Mouse (Mus musculus) spleen, adult 12 weeks (tissue): ENCODE data around the gene Atoh8.

Experiments
- DNase-seq: peaks from one replicate; pipeline ENCODE4 v3.0.0; 2022; ENCODE audit warnings: low spot score

The Atoh8 gene

GRCm38 (mm10) chr6:72235098-72235806 is at the start of gene Atoh8:
TSS of gene Atoh8 (minus strand) at chr6:72235577.
- DNase-seq, result no peak

- DNase-seq, result no peak
Measured at GRCm38 (mm10) chr6:72283914-72284313, 48.5 kb upstream of the Atoh8 start.

DNA sequence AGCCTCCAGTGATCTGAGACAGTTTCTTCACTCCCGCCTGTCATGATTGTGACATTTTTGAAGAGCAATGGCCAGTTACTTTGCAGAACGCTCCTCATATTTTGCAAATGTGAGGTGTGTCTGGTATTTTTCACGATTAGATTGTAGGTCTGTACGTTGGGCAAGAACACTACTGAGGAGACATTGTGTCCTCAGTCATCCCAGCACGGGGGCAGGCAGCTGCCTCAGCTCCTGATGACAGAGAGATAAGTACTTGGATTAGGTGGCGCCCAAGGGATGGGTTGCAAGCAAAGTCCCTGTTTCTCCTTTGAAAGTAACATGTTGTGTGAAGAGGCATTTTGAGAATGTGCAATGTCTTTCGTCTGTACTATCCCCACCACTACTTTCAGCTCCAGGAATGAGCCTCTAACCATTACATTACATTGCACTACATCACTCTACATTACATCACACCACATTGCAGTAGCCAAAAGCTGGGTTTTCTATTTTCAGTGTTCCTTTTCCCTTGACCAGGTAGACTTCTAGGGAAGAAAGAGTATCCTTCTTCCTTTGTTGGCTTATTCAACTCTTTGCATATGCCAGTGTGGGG is 45.1 kb upstream of the Atoh8 start:
- no peak for DNase-seq

GRCm38 (mm10) chr6:72279505-72279904 is 44.1 kb upstream of the Atoh8 start:
- DNase-seq, result peak; percentile 74

- no peak for DNase-seq
Measured at GRCm38 (mm10) chr6:72278835-72279234, 43.5 kb upstream of the Atoh8 start.

- DNase-seq, result no peak
Measured at GRCm38 (mm10) chr6:72277508-72278166, 42.3 kb upstream of the Atoh8 start.

- no peak for DNase-seq
Measured at GRCm38 (mm10) chr6:72276972-72277441, 41.6 kb upstream of the Atoh8 start.

GRCm38 (mm10) chr6:72276141-72276540 is 40.8 kb upstream of the Atoh8 start:
- no peak for DNase-seq

DNA sequence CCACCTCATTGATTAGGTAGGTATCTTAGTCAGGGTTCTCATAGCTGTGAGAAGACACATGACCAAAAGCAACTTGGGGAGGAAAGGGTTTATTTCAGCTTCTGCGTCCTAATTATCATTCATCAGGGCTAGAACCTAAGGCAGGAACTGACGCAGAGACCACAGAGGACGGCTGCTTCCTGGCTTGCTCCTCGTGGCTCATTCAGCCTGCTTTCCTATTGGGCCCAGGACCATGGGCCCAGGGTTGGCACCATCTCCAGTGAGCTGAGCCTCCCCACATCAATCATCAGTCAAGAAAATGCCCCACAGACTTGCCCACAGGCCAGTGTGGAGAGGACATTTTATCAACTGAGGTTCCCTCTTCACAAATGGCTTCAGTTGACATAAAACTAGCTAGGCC is 40.1 kb upstream of the Atoh8 start:
- DNase-seq, result no peak

DNA sequence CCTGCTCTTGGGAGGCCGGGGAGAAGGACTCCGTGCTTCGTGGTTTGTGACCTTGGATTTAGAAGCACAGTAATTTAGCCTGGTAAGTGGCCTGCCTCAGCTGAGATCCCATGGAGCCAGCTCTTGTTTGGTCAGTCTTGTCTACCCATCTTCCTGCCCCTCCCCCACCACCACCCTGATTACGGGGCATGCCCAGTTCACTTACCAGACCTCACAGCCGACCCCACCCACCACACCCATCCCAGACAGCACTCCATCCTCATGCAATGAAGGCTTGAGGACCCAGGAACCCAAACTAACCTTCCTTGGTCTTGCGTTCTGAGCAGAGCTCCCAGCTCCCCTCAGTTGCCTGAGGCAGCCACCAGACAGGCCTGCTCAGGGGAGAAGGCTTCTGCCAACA is 37.8 kb upstream of the Atoh8 start:
- DNase-seq, result peak; percentile 35

- DNase-seq, result no peak
Measured at GRCm38 (mm10) chr6:72272161-72272696, 36.9 kb upstream of the Atoh8 start.

DNA sequence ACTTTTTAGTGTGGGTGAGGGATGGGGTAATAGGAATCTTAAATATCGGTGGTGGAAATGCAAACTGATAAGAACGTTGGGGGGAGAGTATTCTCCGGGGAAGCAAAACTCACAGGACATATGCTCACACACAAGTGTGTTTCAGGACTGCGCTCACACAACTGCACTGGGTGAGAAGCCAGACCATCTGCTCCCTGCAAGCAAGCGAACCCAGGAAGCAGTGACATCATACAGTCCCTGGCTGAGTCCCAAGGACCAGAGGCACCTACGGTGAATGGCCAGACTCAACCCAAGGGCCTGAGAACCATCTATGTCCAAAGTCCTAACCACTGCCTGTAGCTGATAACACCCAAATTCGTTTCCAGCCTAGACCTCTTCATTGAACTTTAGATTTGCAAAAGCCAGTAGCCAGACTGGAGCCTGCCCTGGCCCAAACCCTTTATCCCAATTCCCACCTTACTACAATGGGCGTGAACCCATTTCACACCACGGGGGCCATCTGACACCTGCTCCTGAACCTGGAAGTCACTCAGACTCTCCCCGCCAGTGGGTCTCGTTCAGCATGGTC is 35.7 kb upstream of the Atoh8 start:
- no peak for DNase-seq

DNA sequence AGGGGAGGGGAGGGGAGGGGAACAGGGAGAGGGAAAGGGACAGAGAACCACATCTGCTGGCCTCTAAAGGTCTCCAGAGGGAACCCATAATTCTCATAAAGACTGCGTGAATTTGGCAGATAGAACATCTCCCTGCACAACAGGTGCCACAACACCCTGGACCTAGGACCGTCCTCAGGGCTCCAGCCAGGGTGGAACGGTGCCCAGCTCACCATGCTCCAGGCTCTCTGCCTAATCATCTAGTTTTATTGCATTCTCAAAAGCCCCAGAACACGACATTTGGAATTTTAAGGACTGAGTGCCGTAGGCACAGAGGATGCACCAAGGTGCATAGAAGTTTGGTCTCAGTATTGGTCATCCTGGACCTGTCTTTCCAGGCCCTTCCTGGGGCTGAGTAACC is 34.9 kb upstream of the Atoh8 start:
- no peak for DNase-seq

- no peak for DNase-seq
Measured at GRCm38 (mm10) chr6:72268149-72268847, 32.9 kb upstream of the Atoh8 start.

- DNase-seq, result no peak
Measured at GRCm38 (mm10) chr6:72265664-72266063, 30.3 kb upstream of the Atoh8 start.

- DNase-seq, result no peak
Measured at GRCm38 (mm10) chr6:72263679-72264265, 28.4 kb upstream of the Atoh8 start.

- no peak for DNase-seq
Measured at GRCm38 (mm10) chr6:72261683-72262320, 26.4 kb upstream of the Atoh8 start.

DNA sequence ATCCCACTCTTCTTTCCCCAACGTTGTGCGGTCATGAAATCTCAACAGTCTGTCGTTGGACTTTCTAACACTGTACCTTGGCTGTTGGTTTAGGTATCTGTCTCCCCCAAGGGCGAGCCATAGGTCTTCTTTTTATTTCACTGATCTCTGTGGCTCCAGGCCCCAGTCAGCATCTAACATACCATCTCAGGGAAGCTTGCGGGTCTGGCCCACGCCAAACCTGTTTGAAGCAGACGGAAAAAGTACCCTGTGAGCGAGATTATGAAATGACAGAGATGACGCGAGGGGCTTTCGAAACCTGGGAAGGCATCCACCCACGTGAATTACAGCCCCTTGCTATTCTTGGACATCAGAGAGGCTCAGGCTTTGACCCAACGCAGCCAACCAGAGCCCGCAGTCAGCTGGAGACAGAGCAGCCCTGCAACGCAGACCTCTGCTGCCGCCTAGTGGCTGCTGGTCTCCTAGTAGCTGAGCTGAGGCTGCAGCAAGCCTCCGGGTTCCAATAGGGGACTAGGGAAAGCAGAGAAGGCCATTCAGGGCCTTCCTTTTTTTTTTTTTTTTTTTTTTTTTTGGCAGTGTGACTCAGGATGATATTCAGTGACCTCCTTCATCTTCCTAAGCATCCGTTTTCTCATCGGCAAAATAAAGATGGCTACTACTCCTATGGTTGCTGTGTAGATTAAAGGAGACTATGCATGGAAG is 25.8 kb upstream of the Atoh8 start:
- peak; percentile 73 for DNase-seq

DNA sequence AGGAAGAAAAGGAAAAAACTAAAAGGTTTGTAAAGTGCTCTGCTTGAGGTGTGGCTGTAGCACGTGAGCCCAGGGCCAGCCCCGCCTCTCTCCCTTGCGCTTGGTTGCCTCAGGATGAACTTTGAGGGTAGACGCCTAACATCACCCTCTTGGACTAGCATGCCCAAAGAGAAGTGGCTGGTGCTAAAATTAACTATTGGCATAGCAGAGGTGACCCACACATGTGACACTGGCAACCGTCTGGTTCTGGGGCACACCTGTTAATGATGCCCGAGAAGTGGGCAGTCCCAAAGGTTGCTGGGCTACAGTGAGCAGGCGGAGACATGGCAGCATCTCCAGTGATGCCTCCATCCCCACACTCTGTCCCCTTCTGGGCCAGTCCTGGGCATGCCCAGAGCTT is 24.1 kb upstream of the Atoh8 start:
- no peak for DNase-seq

DNA sequence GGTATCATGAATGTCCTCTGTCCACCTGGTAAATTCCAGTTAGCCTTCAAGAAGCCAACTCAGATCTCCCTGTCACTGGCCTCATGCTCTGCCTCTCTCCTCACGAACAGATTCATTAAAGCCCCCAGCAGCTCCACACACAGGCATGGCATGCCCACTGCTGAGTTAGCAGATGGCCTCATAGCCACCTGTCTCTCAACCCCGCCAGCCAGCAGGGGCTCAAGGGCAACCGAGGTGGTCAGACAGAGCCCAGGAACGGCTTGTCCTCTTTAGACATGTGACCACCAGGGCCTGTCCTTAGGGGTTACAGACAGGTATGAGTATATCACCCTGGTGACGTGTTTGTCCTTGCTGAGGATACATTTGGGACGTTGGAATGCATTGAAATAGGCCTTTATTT is 19.9 kb upstream of the Atoh8 start:
- no peak for DNase-seq
